Mouse (Mus musculus): ENCODE results near the gene Ror1. TPM values are rescaled to one million over a fixed set of nuclear protein-coding genes. Genes with fewer than 3 reads are reported as not detected.

The Ror1 gene
- total RNA-seq, 2 experiments from 2014 or later: 0.56 to 0.95 TPM

- DNase-seq (ENCODE audit: low spot score in 2 of 2): no peak
Measured at GRCm38 (mm10) chr4:100114148-100114547, 18.6 kb downstream of the Ror1 start.

DNA sequence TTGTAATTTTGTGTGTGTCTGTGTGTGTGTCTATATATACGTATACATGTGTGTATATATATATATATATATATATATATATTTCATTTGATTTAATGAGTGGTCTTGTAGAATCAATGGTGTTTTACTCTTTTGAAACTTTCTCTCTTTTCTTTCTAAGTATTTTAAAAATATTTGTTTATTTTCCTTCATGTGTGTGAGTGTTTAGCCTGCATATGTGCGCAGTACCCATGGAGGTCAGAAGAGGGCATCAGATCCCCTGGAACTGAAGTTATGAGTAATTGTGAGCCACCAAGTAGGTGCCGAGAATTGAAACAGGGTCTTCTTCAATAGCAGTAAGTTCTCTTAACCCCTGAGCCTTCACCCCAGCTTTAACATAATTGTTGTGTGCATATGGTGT lies 20.8 kb downstream of the Ror1 start:
- DNase-seq (ENCODE audit: low spot score in 2 of 2): no peak

DNA sequence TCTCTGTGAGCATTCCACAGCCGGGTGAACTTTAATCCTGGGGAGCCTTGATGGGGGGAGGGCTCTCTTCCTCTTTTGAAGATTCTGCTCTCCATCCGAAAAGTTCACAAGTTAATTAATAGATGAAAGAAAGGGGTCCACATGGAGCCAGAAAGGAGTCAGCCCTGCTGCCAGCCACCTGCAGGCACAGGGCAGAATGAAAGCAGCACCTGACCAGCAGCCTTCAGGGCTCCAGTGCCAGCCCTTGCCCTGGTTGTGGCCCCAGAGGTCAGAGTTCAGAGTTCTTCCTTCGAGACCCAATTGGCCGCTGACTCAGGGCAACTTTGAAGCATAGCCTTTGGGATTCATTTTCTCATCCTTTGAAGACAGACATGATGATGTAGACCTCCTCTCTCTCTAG lies 23.1 kb downstream of the Ror1 start:
- no peak for DNase-seq (ENCODE audit: low spot score in 2 of 2)

DNA sequence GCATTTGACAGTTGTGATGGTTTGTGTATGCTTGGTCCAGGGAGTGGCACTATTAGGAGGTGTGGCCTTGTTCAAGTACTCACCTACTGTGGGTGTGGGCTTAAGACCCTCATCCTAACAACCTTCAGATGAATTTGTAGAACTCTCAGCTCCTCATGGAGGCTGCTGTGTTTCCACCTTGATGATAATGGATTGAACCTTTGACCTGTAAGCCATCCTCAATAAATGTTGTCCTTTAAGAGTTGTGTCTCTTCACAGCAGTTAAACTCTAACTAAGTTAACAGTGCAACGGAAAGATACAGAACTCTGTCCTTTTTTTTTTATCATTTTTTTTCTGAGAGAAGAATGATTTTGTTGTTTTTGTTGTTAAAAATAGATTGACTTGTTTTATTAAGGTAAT lies 23.8 kb downstream of the Ror1 start:
- DNase-seq (ENCODE audit: low spot score in 2 of 2): no peak

GRCm38 (mm10) chr4:100120547-100120946 lies 25.0 kb downstream of the Ror1 start:
- no peak for DNase-seq (ENCODE audit: low spot score in 2 of 2)

DNA sequence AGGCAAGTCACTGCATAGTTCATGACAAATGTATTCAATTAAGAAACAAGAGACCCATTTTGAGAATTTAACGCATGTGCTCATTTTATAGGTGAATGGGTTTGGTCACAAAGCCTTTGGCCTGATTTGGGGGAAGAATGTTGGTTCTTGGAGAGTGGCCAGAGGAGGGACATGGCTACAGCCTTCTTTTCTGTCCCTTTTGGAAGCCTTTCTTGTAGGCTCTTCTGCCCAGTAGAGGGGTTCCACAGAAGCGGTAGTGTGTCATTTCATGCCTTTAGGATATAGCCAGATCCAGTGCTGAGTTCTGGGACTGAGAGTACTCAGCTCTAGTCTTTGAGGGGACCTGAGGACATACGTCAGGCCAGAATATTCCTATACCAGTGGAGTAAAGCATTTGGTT lies 26.8 kb downstream of the Ror1 start:
- DNase-seq (ENCODE audit: low spot score in 2 of 2): no peak

DNA sequence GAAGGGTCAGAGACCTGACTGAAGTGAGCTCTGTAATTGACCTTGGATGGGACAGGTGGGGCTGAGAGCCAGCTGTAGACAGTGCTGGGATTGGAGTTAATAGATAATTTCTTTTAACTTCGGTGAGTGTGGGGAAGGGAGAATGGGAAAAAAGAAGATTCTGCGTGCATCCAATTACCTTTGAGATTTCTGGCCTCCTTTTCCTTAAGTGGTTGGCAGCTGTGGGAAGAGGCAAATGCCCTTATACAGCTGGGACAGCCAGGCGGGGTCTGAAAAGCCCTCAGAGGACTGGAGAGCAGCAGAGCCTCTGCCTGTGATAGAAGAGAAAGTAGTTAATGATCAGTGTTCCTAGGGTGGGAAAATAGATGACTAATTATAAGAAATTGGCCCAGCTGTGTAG lies 27.9 kb downstream of the Ror1 start:
- no peak for DNase-seq (ENCODE audit: low spot score in 2 of 2)

- no peak for DNase-seq (ENCODE audit: low spot score in 2 of 2)
Measured at GRCm38 (mm10) chr4:100124056-100124455, 28.5 kb downstream of the Ror1 start.

DNA sequence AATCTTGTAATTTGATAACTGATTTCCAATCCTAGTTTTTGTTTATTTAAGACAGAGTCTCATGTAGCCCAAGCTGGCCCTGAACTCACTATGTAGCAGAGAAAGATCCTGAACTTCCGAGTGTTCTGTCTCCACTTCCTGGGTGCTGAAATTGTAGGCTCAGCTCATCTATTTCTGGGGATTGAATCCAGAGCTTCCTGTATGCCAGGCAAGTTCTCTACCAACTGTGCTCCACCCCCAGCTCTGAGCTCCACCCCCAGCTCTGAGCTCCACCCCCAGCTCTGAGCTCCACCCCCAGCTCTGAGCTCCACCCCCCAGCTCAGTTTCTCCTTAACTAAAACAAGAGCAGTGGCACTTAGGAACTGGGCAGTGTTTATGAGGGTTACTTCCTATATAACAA lies 29.3 kb downstream of the Ror1 start:
- no peak for DNase-seq (ENCODE audit: low spot score in 2 of 2)

- no peak for DNase-seq (ENCODE audit: low spot score in 2 of 2)
Measured at GRCm38 (mm10) chr4:100126531-100127310, 31.1 kb downstream of the Ror1 start.

DNA sequence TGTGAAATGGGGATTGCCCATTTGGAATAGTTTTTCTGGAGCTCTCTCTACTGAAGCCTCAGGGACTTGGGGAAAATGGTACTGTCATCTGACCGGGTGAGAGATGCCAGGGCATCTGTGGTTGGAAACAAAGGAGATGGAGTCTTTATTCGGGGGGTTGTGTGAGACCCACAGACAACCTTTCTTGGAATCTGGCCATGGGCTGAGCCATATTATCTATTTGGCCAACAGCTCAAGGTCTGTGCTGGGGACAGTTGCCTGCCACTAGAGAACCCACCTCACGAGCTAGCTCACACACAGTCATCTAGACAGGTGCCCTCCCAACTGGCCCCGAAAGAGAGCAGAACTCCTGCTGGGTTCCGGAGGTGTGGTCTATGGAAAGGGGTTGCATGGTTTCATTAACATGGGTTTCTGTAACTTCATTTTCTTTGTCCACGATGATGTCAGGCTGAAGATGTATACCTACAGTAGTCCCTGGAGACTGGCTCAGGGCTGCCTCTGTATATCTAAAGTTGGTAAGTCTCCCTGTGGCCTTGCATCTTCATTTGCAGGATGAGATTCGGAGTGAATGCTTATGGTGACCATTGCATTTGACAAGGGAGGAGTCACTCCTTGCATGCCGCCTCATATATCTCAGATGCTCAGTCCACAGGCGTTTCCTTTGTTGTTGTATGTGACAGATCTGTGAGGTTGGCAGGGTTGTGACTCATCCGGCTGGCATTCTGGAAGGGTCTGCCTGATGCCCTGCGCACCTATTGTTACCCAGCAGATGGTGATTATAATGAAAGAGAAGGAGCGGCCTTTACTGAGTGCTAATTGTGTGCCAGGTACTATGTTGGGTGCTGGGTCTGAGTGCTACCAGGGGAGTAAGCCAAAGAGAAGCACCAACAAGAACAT lies 32.7 kb downstream of the Ror1 start:
- DNase-seq (ENCODE audit: low spot score in 2 of 2): no peak

- DNase-seq (ENCODE audit: low spot score in 2 of 2): no peak
Measured at GRCm38 (mm10) chr4:100129201-100129600, 33.6 kb downstream of the Ror1 start.

GRCm38 (mm10) chr4:100130771-100131475 lies 35.3 kb downstream of the Ror1 start:
- DNase-seq (ENCODE audit: low spot score in 2 of 2): no peak

GRCm38 (mm10) chr4:100131488-100131887 lies 35.9 kb downstream of the Ror1 start:
- DNase-seq (ENCODE audit: low spot score in 2 of 2): no peak

DNA sequence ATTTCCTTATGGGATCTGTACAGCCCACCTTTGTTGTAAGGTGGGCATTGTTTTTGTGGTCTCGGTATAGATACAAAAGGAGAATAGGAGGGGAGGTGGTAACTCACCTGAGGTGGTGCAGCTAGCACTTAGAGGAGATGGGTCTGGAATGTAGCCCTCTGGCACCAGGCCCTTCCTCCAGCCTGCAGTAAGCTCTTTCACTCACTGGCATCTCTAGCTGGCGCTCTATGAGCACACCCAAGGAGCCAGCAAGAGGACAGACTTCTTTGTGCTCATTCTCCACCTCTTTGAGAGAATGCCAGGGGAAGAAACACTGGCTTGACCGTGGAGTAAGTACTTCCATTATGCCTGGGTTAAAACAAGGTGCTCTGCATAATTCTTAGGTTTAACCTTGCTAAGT lies 36.7 kb downstream of the Ror1 start:
- DNase-seq (ENCODE audit: low spot score in 2 of 2): no peak

GRCm38 (mm10) chr4:100136046-100136445 lies 40.5 kb downstream of the Ror1 start:
- no peak for DNase-seq (ENCODE audit: low spot score in 2 of 2)

- DNase-seq (ENCODE audit: low spot score in 2 of 2): no peak
Measured at GRCm38 (mm10) chr4:100137102-100137835, 41.7 kb downstream of the Ror1 start.

GRCm38 (mm10) chr4:100141626-100142025 lies 46.0 kb downstream of the Ror1 start:
- DNase-seq (ENCODE audit: low spot score in 2 of 2): no peak

GRCm38 (mm10) chr4:100144744-100145143 lies 49.2 kb downstream of the Ror1 start:
- no peak for DNase-seq (ENCODE audit: low spot score in 2 of 2)

GRCm38 (mm10) chr4:100150797-100151196 lies 55.2 kb downstream of the Ror1 start:
- no peak for DNase-seq (ENCODE audit: low spot score in 2 of 2)

GRCm38 (mm10) chr4:100154560-100155130 lies 59.1 kb downstream of the Ror1 start:
- DNase-seq (ENCODE audit: low spot score in 2 of 2): no peak
